Mouse (Mus musculus) olfactory bulb, adult 2 months (tissue): ENCODE measurements at regions not wholly inside any gene's neighbourhood (a gene's known extent, or its start where the extent isn't known, plus 50 kb on each side); places are given as distances from the start of the nearest gene placed in this dataset.

ENCODE experiments used
- H3K27ac ChIP-seq: fragments of 200-500 bp; 2 replicates; pipeline ENCODE4 v1.5.1; 2012; ENCODE audit warnings: low read depth, low read length; ENCODE audit not compliant: insufficient read depth
- H3K4me1 ChIP-seq: fragments of 200-500 bp; 2 replicates; pipeline ENCODE4 v1.6.1; 2012; ENCODE audit warnings: low read length; ENCODE audit not compliant: control insufficient read depth, insufficient read depth
- H3K4me3 ChIP-seq: fragments of 200-500 bp; 2 replicates; pipeline ENCODE4 v1.5.1; 2012; ENCODE audit warnings: mild to moderate bottlenecking, low read depth, low read length, moderate library complexity; ENCODE audit not compliant: insufficient read depth
- CTCF ChIP-seq: fragments of 200-500 bp; IDR thresholded peaks from 2 replicates; pipeline ENCODE4 v1.5.1; 2012; ENCODE audit warnings: low read depth, mild to moderate bottlenecking, low read length, moderate library complexity; ENCODE audit not compliant: insufficient read depth
- POLR2A ChIP-seq: fragments of 200-500 bp; IDR thresholded peaks from 2 replicates; pipeline ENCODE4 v1.6.1; 2012; ENCODE audit warnings: mild to moderate bottlenecking, low read depth, low read length, moderate library complexity; ENCODE audit not compliant: insufficient read depth
- WGBS: fragments of 180-500 bp; shearing (Covaris S2); methylation state at CpG from one replicate; pipeline ENCODE4 v1.1.7; 2018; 5-methylcytosine and 5-hydroxymethylcytosine counted together

DNA sequence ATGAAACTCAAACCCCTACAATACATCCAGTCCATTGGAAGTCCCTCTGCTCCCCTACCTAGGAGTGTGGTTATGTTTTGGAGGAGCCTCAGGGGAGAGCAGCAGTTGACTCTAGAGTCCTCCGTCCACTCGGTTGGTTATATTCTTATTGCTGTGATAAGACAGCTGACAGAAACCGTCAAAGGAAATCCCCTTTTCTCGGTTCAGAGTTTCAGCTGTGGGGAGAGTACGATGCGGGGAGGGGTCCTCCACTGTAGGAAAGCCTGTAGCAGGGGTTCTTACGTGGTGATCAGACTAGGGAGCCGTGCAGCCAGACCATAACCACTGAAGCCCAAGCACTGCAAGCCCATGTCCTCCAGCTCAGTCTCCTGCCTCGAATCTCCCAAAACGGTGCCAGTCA is 137.5 kb downstream of the Ptpn20 start:
- H3K27ac ChIP-seq, result no peak overlapping the region
- no peak overlapping the region for H3K4me3 ChIP-seq
- TF ChIP-seq CTCF (no peak), POLR2A (no peak)
- WGBS, result 92% methylated on average over 10 of the region's 10 CpGs
- no peaks in the 10 kb centered on the region for H3K4me1 ChIP-seq

- Histone ChIP-seq H3K27ac (no peak overlapping the region), H3K4me1 (no peaks in the 10 kb centered on the region), H3K4me3 (no peak overlapping the region)
- TF ChIP-seq CTCF (no peak), POLR2A (no peak)
- WGBS, result 52% methylated on average over 14 of the region's 14 CpGs
Measured at GRCm38 (mm10) chr14:33729115-33729884, 140.3 kb downstream of the Ptpn20 start.

GRCm38 (mm10) chr14:33732698-33733097 is 143.7 kb downstream of the Ptpn20 start:
- Histone ChIP-seq H3K27ac (no peak overlapping the region), H3K4me3 (no peak overlapping the region), H3K4me1 (no peaks in the 10 kb centered on the region)
- WGBS, result 55% methylated on average over 5 of the region's 5 CpGs
- TF ChIP-seq CTCF (no peak), POLR2A (no peak)

DNA sequence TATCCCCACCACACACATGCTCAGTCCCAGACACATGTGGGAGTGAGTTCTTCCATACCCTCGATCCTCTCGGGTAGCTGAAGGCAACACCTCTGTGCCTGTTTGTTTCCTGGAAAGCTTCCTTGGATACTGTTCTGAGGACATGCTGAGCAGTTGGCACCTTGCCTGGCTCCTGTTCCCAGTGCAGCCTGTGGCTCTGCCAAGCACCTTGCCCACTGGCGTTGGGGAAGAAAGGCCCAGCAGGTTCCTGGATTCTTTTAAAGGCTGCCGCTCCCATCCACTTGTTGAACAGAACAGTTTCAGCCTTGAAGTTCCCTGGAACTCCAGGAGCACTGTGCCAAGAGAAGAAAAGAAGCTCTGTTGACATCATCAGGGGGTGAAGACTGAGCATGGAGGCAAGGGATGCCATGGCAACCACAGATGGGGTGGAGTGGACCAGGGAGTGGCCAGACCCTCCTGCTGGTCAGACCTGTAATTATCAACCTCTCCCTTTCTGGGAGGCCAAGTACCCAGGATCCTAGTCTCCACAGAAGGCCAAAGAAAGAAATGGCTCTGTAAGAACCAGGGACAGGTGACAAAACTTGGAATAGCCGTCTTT is 145.5 kb downstream of the Ptpn20 start:
- Histone ChIP-seq H3K4me1 (no peaks in the 10 kb centered on the region), H3K27ac (no peak overlapping the region), H3K4me3 (no peak overlapping the region)
- WGBS, result 43% methylated on average over 5 of the region's 5 CpGs
- TF ChIP-seq CTCF (no peak), POLR2A (no peak)

GRCm38 (mm10) chr14:33735653-33736052 is 146.6 kb downstream of the Ptpn20 start:
- TF ChIP-seq POLR2A, result no peak
- no peak for TF ChIP-seq CTCF
- Histone ChIP-seq H3K27ac (no peak overlapping the region), H3K4me1 (no peaks in the 10 kb centered on the region), H3K4me3 (no peak overlapping the region)
- 91% methylated on average over 3 of the region's 3 CpGs for WGBS

DNA sequence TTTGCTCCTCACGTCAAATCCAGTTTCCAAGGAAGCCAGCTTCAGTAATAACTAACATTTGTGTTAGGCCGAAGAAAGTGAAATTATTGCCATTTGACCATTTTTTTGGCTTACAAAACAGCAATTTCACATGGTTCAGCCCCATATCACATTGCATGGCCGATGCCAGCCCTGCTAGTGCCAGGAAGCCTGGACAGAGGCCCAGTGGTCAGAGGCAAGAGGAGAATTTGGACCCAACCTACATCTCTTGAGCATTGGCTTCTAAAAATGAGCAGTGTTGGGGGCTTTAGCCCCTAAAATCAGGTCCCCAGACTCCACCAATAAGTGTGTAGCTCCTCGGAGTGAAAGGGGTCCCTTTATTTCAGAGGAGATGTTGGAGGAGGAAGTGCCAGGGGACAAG is 157.2 kb downstream of the Ptpn20 start:
- H3K27ac ChIP-seq, result no peak overlapping the region
- H3K4me3 ChIP-seq, result no peak overlapping the region
- no peaks in the 10 kb centered on the region for H3K4me1 ChIP-seq
- TF ChIP-seq CTCF (no peak), POLR2A (no peak)
- WGBS, result 74% methylated on average over 4 of the region's 4 CpGs

DNA sequence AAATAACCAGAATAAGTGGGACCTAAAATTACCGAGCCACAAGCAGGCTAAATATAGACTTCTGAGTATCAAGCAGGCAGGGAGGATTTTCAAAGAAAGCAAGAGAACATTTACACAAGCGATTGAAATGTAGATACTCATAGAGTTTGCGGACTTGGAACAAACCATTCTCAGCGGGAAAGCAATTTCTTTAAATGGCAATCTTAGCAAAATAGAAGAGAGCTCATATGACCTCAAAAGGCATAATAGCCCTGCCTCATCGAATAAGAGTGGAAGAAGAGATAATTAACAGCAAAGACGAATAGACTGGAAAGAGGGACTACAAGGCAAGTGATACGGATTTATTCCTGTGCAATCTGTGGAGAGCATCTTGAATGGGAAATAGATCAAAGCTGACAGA is 163.7 kb upstream of the Gdf10 start:
- WGBS, result 12% methylated on average over 7 of the region's 7 CpGs
- no peak for TF ChIP-seq CTCF
- no peak for TF ChIP-seq POLR2A
- H3K27ac ChIP-seq, result no peak overlapping the region
- 0 out of 2 replicates have a peak, but pooled peaks cover 2% of the 10 kb centered on the region for H3K4me1 ChIP-seq
- H3K4me3 ChIP-seq, result no peak overlapping the region

GRCm38 (mm10) chr14:33763641-33764046 is 159.7 kb upstream of the Gdf10 start:
- no peak for TF ChIP-seq CTCF
- no peak for TF ChIP-seq POLR2A
- no peak overlapping the region for H3K4me3 ChIP-seq
- WGBS, result 76% methylated on average over 3 of the region's 3 CpGs

DNA sequence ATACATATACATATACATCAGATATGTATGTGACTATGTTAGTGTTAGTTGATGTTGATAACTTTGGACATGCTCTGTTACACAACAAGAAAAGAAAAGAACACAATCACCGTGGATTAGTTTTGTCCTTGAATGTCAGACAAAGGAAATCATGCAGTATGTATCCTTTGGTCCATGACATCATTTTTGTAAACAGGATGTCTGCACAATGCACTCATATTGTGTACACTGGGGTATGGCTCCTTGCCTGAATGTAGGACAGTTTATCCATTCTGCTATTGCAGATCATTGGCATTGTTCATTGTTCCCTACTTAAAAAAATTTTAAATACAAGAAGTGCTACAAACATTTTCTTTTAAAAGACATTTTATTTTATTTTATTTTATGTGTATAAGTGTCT is 157.6 kb upstream of the Gdf10 start:
- TF ChIP-seq POLR2A, result no peak
- TF ChIP-seq CTCF, result no peak
- H3K27ac ChIP-seq, result no peak overlapping the region
- no peak overlapping the region for H3K4me3 ChIP-seq
- H3K4me1 ChIP-seq, result no peaks in the 10 kb centered on the region
- WGBS, result 80% methylated on average over 1 of the region's 1 CpGs

More at GRCm38 (mm10) chr14:33763641-33764046, 159.7 kb upstream of the Gdf10 start:
- H3K4me1 ChIP-seq, result 0 out of 2 replicates have a peak, but pooled peaks cover 2% of the 10 kb centered on the region
- H3K27ac ChIP-seq, result no peak overlapping the region
